Mouse (Mus musculus): ENCODE data around the gene Fzr1.

DNA sequence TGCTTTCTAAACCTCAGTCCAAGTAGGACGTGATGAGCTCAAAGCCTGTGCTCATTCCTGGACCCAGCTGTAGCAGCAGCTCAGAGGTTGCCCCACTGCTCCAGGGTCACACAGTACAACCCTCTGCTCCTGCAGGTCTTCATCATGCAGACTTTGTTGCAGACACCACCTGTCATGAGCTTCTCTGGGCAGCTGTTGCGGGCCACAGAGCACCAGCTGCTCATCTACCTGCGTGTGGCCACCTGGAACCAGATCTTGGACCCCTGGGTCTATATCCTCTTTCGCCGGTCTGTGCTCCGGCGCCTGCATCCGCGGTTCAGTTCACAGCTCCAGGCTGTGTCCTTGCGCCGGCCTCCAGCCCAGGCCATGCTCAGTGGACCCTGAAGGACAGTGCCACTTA is 44.0 kb downstream of the Fzr1 start:
- no peak for TF ChIP-seq TAL1 (IDR thresholded peaks at IDR 0.05; ENCODE audit: low read length)
- no peak for TF ChIP-seq GATA1 (IDR thresholded peaks at IDR 0.05; ENCODE audit: low read length)
